Mouse (Mus musculus) lung, postnatal 0 days (tissue): ENCODE results near the gene Kcnj8.

Experiments used
- CTCF ChIP-seq: IDR thresholded peaks from 2 replicates; pipeline ENCODE4 v1.5.1; 2016; ENCODE audit warnings: antibody characterized with exemption, mild to moderate bottlenecking
- EP300 ChIP-seq: IDR thresholded peaks from 2 replicates; pipeline ENCODE4 v1.6.1; 2016; ENCODE audit warnings: antibody characterized with exemption, mild to moderate bottlenecking, control low read depth

- TF ChIP-seq CTCF (no peak), EP300 (no peak)
Observed at GRCm38 (mm10) chr6:142571629-142572360, 381 bp upstream of the Kcnj8 start.
